Mouse (Mus musculus) bone marrow, adult 2 months (tissue): ENCODE data around the gene Abtb1.

ENCODE experiments used
- CTCF ChIP-seq: fragments of 200-500 bp; IDR thresholded peaks from 2 replicates; pipeline ENCODE4 v1.5.1; 2011; ENCODE audit warnings: low read length, control low read depth; ENCODE audit not compliant: control insufficient read depth, insufficient read depth
- POLR2A ChIP-seq: fragments of 200-500 bp; IDR thresholded peaks from 2 replicates; pipeline ENCODE4 v1.6.1; 2011; ENCODE audit warnings: low read depth, mild to moderate bottlenecking, control low read depth, low read length, borderline replicate concordance; ENCODE audit not compliant: control insufficient read depth

DNA sequence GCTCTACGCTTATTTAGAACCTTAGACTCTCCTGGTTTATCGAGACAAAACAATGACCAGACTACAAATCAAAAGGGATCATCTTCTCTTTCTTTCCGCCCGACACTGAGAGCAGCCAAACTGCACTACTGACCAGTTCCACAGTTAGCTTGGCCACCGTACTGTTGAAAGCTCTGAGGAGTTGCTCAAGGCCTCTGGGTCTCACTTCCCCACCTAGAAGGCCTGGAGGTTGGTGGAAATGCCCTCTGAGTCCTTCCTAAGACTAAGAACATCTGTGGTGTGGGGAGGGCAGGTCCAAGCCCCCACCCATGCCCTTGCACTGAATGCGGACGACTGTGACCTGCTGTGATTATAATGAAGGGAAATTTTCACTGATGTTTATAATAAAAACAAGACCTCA is 23.9 kb upstream of the Abtb1 start:
- TF ChIP-seq POLR2A, result no peak
- TF ChIP-seq CTCF, result no peak
